Mouse (Mus musculus) MEL (cell line): ENCODE results near the gene Cggbp1. TPM values are rescaled to one million over a fixed set of nuclear protein-coding genes. Genes with fewer than 3 reads are reported as not detected.

ENCODE experiments used
- DNase-seq: peaks from one replicate; pipeline ENCODE4 v3.0.0; 2011; ENCODE audit warnings: low read depth, low spot score
- H3K27ac ChIP-seq: 2 replicates; pipeline ENCODE4 v1.5.1; 2012; ENCODE audit warnings: low read depth, mild to moderate bottlenecking, control low read depth, low read length, moderate library complexity; ENCODE audit not compliant: control insufficient read depth
- H3K27me3 ChIP-seq, 2 experiments: fragments of 150-350 bp in 1 of 2; sonication (generic) in 1 of 2; 2 replicates each; pipeline ENCODE4 v1.6.1; 2012; ENCODE audit warnings: low read length in 2 of 2, mild to moderate bottlenecking in 2 of 2, improper control_type of control experiment in 1 of 2, moderate library complexity in 1 of 2; ENCODE audit not compliant: insufficient read depth in 2 of 2, control insufficient read depth in 1 of 2
- H3K36me3 ChIP-seq, 2 experiments: 2 replicates each; pipeline ENCODE4 v1.6.1; 2012 to 2014; ENCODE audit warnings: low read length in 2 of 2, improper control_type of control experiment in 1 of 2, inconsistent platforms in 1 of 2, mild to moderate bottlenecking in 1 of 2; ENCODE audit not compliant: insufficient read depth in 2 of 2, control insufficient read depth in 1 of 2
- H3K4me1 ChIP-seq, 2 experiments: fragments of 150-350 bp in 1 of 2; sonication (generic) in 1 of 2; 2 replicates each; pipeline ENCODE4 v1.6.1; 2012; ENCODE audit warnings: low read length in 2 of 2, improper control_type of control experiment in 1 of 2, mild to moderate bottlenecking in 1 of 2; ENCODE audit not compliant: insufficient read depth in 2 of 2, control insufficient read depth in 1 of 2
- H3K4me3 ChIP-seq, 2 experiments: fragments of 150-350 bp in 1 of 2; sonication (generic) in 1 of 2; 2 replicates each; pipeline ENCODE4 v1.5.1; 2012; ENCODE audit warnings: low read depth in 2 of 2, low read length in 2 of 2, mild to moderate bottlenecking in 2 of 2, moderate library complexity in 2 of 2, control low read depth in 1 of 2, improper control_type of control experiment in 1 of 2; ENCODE audit not compliant: control insufficient read depth in 1 of 2, insufficient read depth in 1 of 2
- H3K79me2 ChIP-seq: 2 replicates; pipeline ENCODE4 v1.6.1; 2012; ENCODE audit warnings: mild to moderate bottlenecking, low read length, moderate library complexity; ENCODE audit not compliant: control insufficient read depth, poor library complexity, insufficient read depth
- H3K9ac ChIP-seq: 2 replicates; pipeline ENCODE4 v1.6.1; 2012; ENCODE audit warnings: low read depth, mild to moderate bottlenecking, control low read depth, low read length, moderate library complexity; ENCODE audit not compliant: control insufficient read depth, poor library complexity, severe bottlenecking
- H3K9me3 ChIP-seq: fragments of 150-350 bp; sonication (generic); replicated peaks from 2 replicates; pipeline ENCODE4 v1.6.1; 2012; ENCODE audit warnings: mild to moderate bottlenecking, low read length, improper control_type of control experiment, moderate library complexity; ENCODE audit not compliant: insufficient read depth
- BHLHE40 ChIP-seq: IDR thresholded peaks from 2 replicates; pipeline ENCODE4 v1.6.1; 2012; ENCODE audit warnings: low read depth, mild to moderate bottlenecking, inconsistent platforms, low read length, improper control_type of control experiment, borderline replicate concordance
- CHD1 ChIP-seq: IDR thresholded peaks from 2 replicates; pipeline ENCODE4 v1.6.1; 2012; ENCODE audit warnings: low read depth, mild to moderate bottlenecking, inconsistent platforms, low read length, improper control_type of control experiment
- CHD2 ChIP-seq: IDR thresholded peaks from 2 replicates; pipeline ENCODE4 v1.6.1; 2011; ENCODE audit warnings: low read length, improper control_type of control experiment
- CTCF ChIP-seq, 3 experiments: IDR thresholded peaks in 2 of 3; conservative IDR thresholded peaks in 1 of 3; 2 replicates each; pipeline ENCODE4 v1.5.1; 2011 to 2012; ENCODE audit warnings: low read length in 3 of 3, low read depth in 2 of 3, mild to moderate bottlenecking in 2 of 3, improper control_type of control experiment in 1 of 3, inconsistent platforms in 1 of 3, mixed read lengths in 1 of 3, moderate library complexity in 1 of 3; ENCODE audit not compliant: control insufficient read depth in 1 of 3, insufficient read depth in 1 of 3, poor library complexity in 1 of 3, severe bottlenecking in 1 of 3
- E2F4 ChIP-seq: IDR thresholded peaks from 2 replicates; pipeline ENCODE4 v1.6.1; 2011; ENCODE audit warnings: low read depth, low read length, improper control_type of control experiment, borderline replicate concordance
- EP300 ChIP-seq, 2 experiments: IDR thresholded peaks; 2 replicates each; pipeline ENCODE4 v1.6.1; 2011; ENCODE audit warnings: improper control_type of control experiment in 2 of 2, low read length in 2 of 2, low read depth in 1 of 2, mild to moderate bottlenecking in 1 of 2
- ETS1 ChIP-seq: IDR thresholded peaks from 2 replicates; pipeline ENCODE4 v1.6.1; 2012; ENCODE audit warnings: low read depth, mild to moderate bottlenecking, inconsistent platforms, low read length, improper control_type of control experiment, moderate library complexity
- GABPA ChIP-seq: IDR thresholded peaks from 2 replicates; pipeline ENCODE4 v1.6.1; 2012; ENCODE audit warnings: low read depth, mild to moderate bottlenecking, inconsistent platforms, low read length, improper control_type of control experiment, moderate library complexity
- GATA1 ChIP-seq: IDR thresholded peaks from 2 replicates; pipeline ENCODE4 v1.6.1; 2011; ENCODE audit warnings: low read depth, low read length, improper control_type of control experiment
- HCFC1 ChIP-seq: IDR thresholded peaks from 2 replicates; pipeline ENCODE4 v1.6.1; 2012; ENCODE audit warnings: low read depth, mild to moderate bottlenecking, inconsistent platforms, low read length, improper control_type of control experiment, moderate library complexity
- JUND ChIP-seq: IDR thresholded peaks from 2 replicates; pipeline ENCODE4 v1.6.1; 2011; ENCODE audit warnings: low read depth, mild to moderate bottlenecking, improper control_type of control experiment, low read length
- KAT2A ChIP-seq: conservative IDR thresholded peaks from 2 replicates; pipeline ENCODE4 v1.6.1; 2012; ENCODE audit warnings: low read depth, low read length, improper control_type of control experiment, inconsistent platforms
- MAFK ChIP-seq: IDR thresholded peaks from 2 replicates; pipeline ENCODE4 v1.6.1; 2011; ENCODE audit warnings: low read depth, mild to moderate bottlenecking, low read length, improper control_type of control experiment, borderline replicate concordance
- MAX ChIP-seq: IDR thresholded peaks from 2 replicates; pipeline ENCODE4 v1.6.1; 2011; ENCODE audit warnings: low read length, improper control_type of control experiment
- MAZ ChIP-seq: IDR thresholded peaks from 2 replicates; pipeline ENCODE4 v1.6.1; 2012; ENCODE audit warnings: low read depth, mild to moderate bottlenecking, inconsistent platforms, low read length, improper control_type of control experiment
- MEF2A ChIP-seq: IDR thresholded peaks from 2 replicates; pipeline ENCODE4 v1.6.1; 2014; ENCODE audit warnings: low read depth, mild to moderate bottlenecking, inconsistent platforms, low read length, improper control_type of control experiment; ENCODE audit not compliant: poor library complexity, insufficient replicate concordance, severe bottlenecking; ENCODE audit errors: extremely low read depth
- MXI1 ChIP-seq: IDR thresholded peaks from 2 replicates; pipeline ENCODE4 v1.6.1; 2011; ENCODE audit warnings: mild to moderate bottlenecking, low read depth, low read length, improper control_type of control experiment
- MYC ChIP-seq: IDR thresholded peaks from 2 replicates; pipeline ENCODE4 v1.6.1; 2011; ENCODE audit warnings: low read depth, mild to moderate bottlenecking, low read length, improper control_type of control experiment, moderate library complexity
- NRF1 ChIP-seq: IDR thresholded peaks from 2 replicates; pipeline ENCODE4 v1.6.1; 2014; ENCODE audit warnings: low read depth, mild to moderate bottlenecking, inconsistent platforms, low read length, improper control_type of control experiment, moderate library complexity; ENCODE audit not compliant: poor library complexity, insufficient read depth, severe bottlenecking
- POLR2A ChIP-seq, 2 experiments: IDR thresholded peaks; 2 replicates each; pipeline ENCODE4 v1.6.1; 2011 to 2012; ENCODE audit warnings: low read length in 2 of 2, mild to moderate bottlenecking in 2 of 2, control low read depth in 1 of 2, improper control_type of control experiment in 1 of 2, low read depth in 1 of 2, moderate library complexity in 1 of 2; ENCODE audit not compliant: control insufficient read depth in 1 of 2, insufficient read depth in 1 of 2, poor library complexity in 1 of 2
- POLR2AphosphoS5 ChIP-seq: IDR thresholded peaks from 2 replicates; pipeline ENCODE4 v1.6.1; 2012; ENCODE audit warnings: low read depth, borderline replicate concordance, mild to moderate bottlenecking, inconsistent platforms, low read length, moderate library complexity, mixed read lengths
- RAD21 ChIP-seq: IDR thresholded peaks from 2 replicates; pipeline ENCODE4 v1.6.1; 2011; ENCODE audit warnings: mild to moderate bottlenecking, low read depth, low read length, improper control_type of control experiment
- RCOR1 ChIP-seq: IDR thresholded peaks from 2 replicates; pipeline ENCODE4 v1.6.1; 2012; ENCODE audit warnings: low read depth, mild to moderate bottlenecking, inconsistent platforms, low read length, improper control_type of control experiment
- SIN3A ChIP-seq: IDR thresholded peaks from 2 replicates; pipeline ENCODE4 v1.6.1; 2012; ENCODE audit warnings: low read length, improper control_type of control experiment, inconsistent platforms
- SMC3 ChIP-seq: IDR thresholded peaks from 2 replicates; pipeline ENCODE4 v1.6.1; 2011; ENCODE audit warnings: low read depth, low read length, improper control_type of control experiment
- TAL1 ChIP-seq: IDR thresholded peaks from 2 replicates; pipeline ENCODE4 v1.6.1; 2012; ENCODE audit warnings: mild to moderate bottlenecking, inconsistent platforms, low read length, moderate library complexity, mixed read lengths
- TCF12 ChIP-seq: IDR thresholded peaks from 2 replicates; pipeline ENCODE4 v1.6.1; 2014; ENCODE audit warnings: low read depth, mild to moderate bottlenecking, inconsistent platforms, low read length, improper control_type of control experiment, moderate library complexity
- UBTF ChIP-seq: IDR thresholded peaks from 2 replicates; pipeline ENCODE4 v1.6.1; 2012; ENCODE audit warnings: low read depth, mild to moderate bottlenecking, inconsistent platforms, low read length, improper control_type of control experiment, moderate library complexity, borderline replicate concordance; ENCODE audit not compliant: insufficient read depth
- USF1 ChIP-seq: IDR thresholded peaks from 2 replicates; pipeline ENCODE4 v1.6.1; 2014; ENCODE audit warnings: low read depth, mild to moderate bottlenecking, inconsistent platforms, low read length, improper control_type of control experiment, moderate library complexity
- USF2 ChIP-seq, 2 experiments: IDR thresholded peaks; 2 replicates each; pipeline ENCODE4 v1.6.1; 2011 to 2012; ENCODE audit warnings: improper control_type of control experiment in 2 of 2, low read length in 2 of 2, borderline replicate concordance in 1 of 2, inconsistent platforms in 1 of 2, low read depth in 1 of 2, mild to moderate bottlenecking in 1 of 2; ENCODE audit not compliant: insufficient read depth in 1 of 2
- ZC3H11A ChIP-seq: IDR thresholded peaks from 2 replicates; pipeline ENCODE4 v1.6.1; 2012; ENCODE audit warnings: low read depth, mild to moderate bottlenecking, inconsistent platforms, low read length, improper control_type of control experiment
- ZKSCAN1 ChIP-seq: IDR thresholded peaks from 2 replicates; pipeline ENCODE4 v1.6.1; 2012; ENCODE audit warnings: low read depth, mild to moderate bottlenecking, inconsistent platforms, low read length, improper control_type of control experiment, moderate library complexity
- ZMIZ1 ChIP-seq: IDR thresholded peaks from 2 replicates; pipeline ENCODE4 v1.6.1; 2012; ENCODE audit warnings: low read depth, mild to moderate bottlenecking, inconsistent platforms, low read length, improper control_type of control experiment, moderate library complexity
- ZNF384 ChIP-seq: IDR thresholded peaks from 2 replicates; pipeline ENCODE4 v1.6.1; 2012; ENCODE audit warnings: low read depth, mild to moderate bottlenecking, inconsistent platforms, low read length, improper control_type of control experiment
- polyA plus RNA-seq, 2 experiments: library from polyadenylated mRNA; stranded (reverse) in 1 of 2; unstranded in 1 of 2; fragments of >175 nt in 1 of 2; fragments of >200 nt in 1 of 2; gene quantifications; 2 replicates each; pipeline versions ENCODE4 v1.2.1 to v1.2.4; 2012; ENCODE audit warnings: low replicate concordance in 2 of 2, low read depth in 1 of 2; ENCODE audit not compliant: insufficient read length in 2 of 2, insufficient read depth in 1 of 2, missing spikeins in 1 of 2
- total RNA-seq: library from RNA; depleted of rRNA; stranded (reverse); fragments of 300-350 nt; gene quantifications from 2 replicates; pipeline ENCODE4 v1.2.3, GENCODE M21; 2012

Cggbp1 gene
- total and polyA plus RNA-seq, 3 experiments: 36.3 to 65.5 (median 62.2) TPM

GRCm38 (mm10) chr16:64873416-64874305 is 21.9 kb downstream of the Cggbp1 start:
- Histone ChIP-seq H3K27me3 (no peaks in the 10 kb centered on the region), H3K9ac (peak overlapping the region; percentile 82)
- TF ChIP-seq MEF2A (no peak), MXI1 (peak; percentile 81), ZMIZ1 (no peak; the same call in 1 of the 2 replicates), SMC3 (no peak), TAL1 (no peak), ZNF384 (peak; percentile 75), NRF1 (no peak), RAD21 (no peak), TCF12 (peak; percentile 44; the same call in 1 of the 2 replicates), POLR2A (IDR thresholded peaks at IDR 0.05; ENCODE audit: control insufficient read depth in 1 of 2, insufficient read depth in 1 of 2, low read depth in 1 of 2, low read length in 2 of 2, poor library complexity in 1 of 2) (peak in 1 of 2 experiments; percentile 86; a peak in 2 of 4 replicates), SIN3A (peak; percentile 88), KAT2A (no peak), MAFK (no peak), MYC (peak; percentile 94), JUND (no peak), ZKSCAN1 (no peak), MAX (peak; percentile 66; the same call in 1 of the 2 replicates), HCFC1 (no peak), RCOR1 (no peak), ZC3H11A (no peak), ETS1 (peak; percentile 56; the same call in 1 of the 2 replicates), USF1 (peak; percentile 17; the same call in 1 of the 2 replicates), CTCF (IDR thresholded peaks at IDR 0.05 in 2 of 3, conservative IDR thresholded peaks at IDR 0.05 in 1 of 3; ENCODE audit: control insufficient read depth in 1 of 3, insufficient read depth in 1 of 3, low read depth in 2 of 3, low read length in 3 of 3, poor library complexity in 1 of 3, severe bottlenecking in 1 of 3) (no peak), MAZ (no peak; the same call in 1 of the 2 replicates), UBTF (no peak), POLR2AphosphoS5 (peak; percentile 25; the same call in 1 of the 2 replicates), E2F4 (0 out of 2 replicates have a peak, but pooled peaks have one; percentile 19), EP300 (IDR thresholded peaks at IDR 0.05; ENCODE audit: low read depth in 1 of 2, low read length in 2 of 2) (peak in 1 of 2 experiments; percentile 25; a peak in 2 of 4 replicates), BHLHE40 (peak; percentile 56; the same call in 1 of the 2 replicates), GABPA (no peak), GATA1 (peak; percentile 51), CHD2 (no peak), USF2 (IDR thresholded peaks at IDR 0.05; ENCODE audit: borderline replicate concordance in 1 of 2, insufficient read depth in 1 of 2, low read depth in 1 of 2, low read length in 2 of 2) (no peak), CHD1 (peak; percentile 27; the same call in 1 of the 2 replicates)

More at GRCm38 (mm10) chr16:64873416-64874305, 21.9 kb downstream of the Cggbp1 start:
- DNase-seq: peak; percentile 92
- Histone ChIP-seq H3K27ac (peak overlapping the region; percentile 97), H3K4me1 (peaks cover 7 to 16% of the 10 kb centered on the region in 2 experiments), H3K79me2 (peaks cover 3% of the 10 kb centered on the region; the same call in 1 of the 2 replicates), H3K4me3 (peak overlapping the region; percentile 92 to 98), H3K9me3 (no peaks in the 10 kb centered on the region), H3K36me3 (peaks cover 0 to 28% of the 10 kb centered on the region in 2 experiments; a peak in 2 of 4 replicates)
